Mouse (Mus musculus): Measurements from ENCODE around the gene Stx7.

Gene Stx7

GRCm38 (mm10) chr10:24167978-24168583 is 19.0 kb downstream of the Stx7 start:
- DNase-seq (ENCODE audit: low spot score): no peak

GRCm38 (mm10) chr10:24168854-24169253 is 19.8 kb downstream of the Stx7 start:
- no peak for DNase-seq (ENCODE audit: low spot score)

GRCm38 (mm10) chr10:24171906-24172459 is 22.9 kb downstream of the Stx7 start:
- no peak for DNase-seq (ENCODE audit: low spot score)

GRCm38 (mm10) chr10:24173210-24174001 is 24.3 kb downstream of the Stx7 start:
- peak; percentile 83 for DNase-seq (ENCODE audit: low spot score)

GRCm38 (mm10) chr10:24190392-24190791 is 41.3 kb downstream of the Stx7 start:
- DNase-seq (ENCODE audit: low spot score): peak; percentile 20

- no peak for DNase-seq (ENCODE audit: low spot score)
Observed at GRCm38 (mm10) chr10:24191977-24192376, 42.9 kb downstream of the Stx7 start.

- no peak for DNase-seq (ENCODE audit: low spot score)
Observed at GRCm38 (mm10) chr10:24199303-24199702, 50.2 kb downstream of the Stx7 start.

GRCm38 (mm10) chr10:24200099-24200498 is 51.0 kb downstream of the Stx7 start:
- no peak for DNase-seq (ENCODE audit: low spot score)

GRCm38 (mm10) chr10:24210075-24210474 is 61.0 kb downstream of the Stx7 start:
- DNase-seq (ENCODE audit: low spot score): no peak

- DNase-seq (ENCODE audit: low spot score): no peak
Observed at GRCm38 (mm10) chr10:24213297-24213696, 64.2 kb downstream of the Stx7 start.

GRCm38 (mm10) chr10:24217558-24218268 is 68.6 kb downstream of the Stx7 start:
- DNase-seq (ENCODE audit: low spot score): no peak

- no peak for DNase-seq (ENCODE audit: low spot score)
Observed at GRCm38 (mm10) chr10:24220931-24221330, 71.8 kb downstream of the Stx7 start.

GRCm38 (mm10) chr10:24222911-24223310 is 73.8 kb downstream of the Stx7 start:
- DNase-seq (ENCODE audit: low spot score): no peak

GRCm38 (mm10) chr10:24223449-24224143 is 74.5 kb downstream of the Stx7 start, which contains the start of gene Moxd1:
TSS of gene Moxd1 (plus strand) at chr10:24223517.
- DNase-seq (ENCODE audit: low spot score): peak; percentile 46

- no peak for DNase-seq (ENCODE audit: low spot score)
Observed at GRCm38 (mm10) chr10:24224591-24224990, 75.5 kb downstream of the Stx7 start.

- no peak for DNase-seq (ENCODE audit: low spot score)
Observed at GRCm38 (mm10) chr10:24228318-24229183, 79.4 kb downstream of the Stx7 start.

- no peak for DNase-seq (ENCODE audit: low spot score)
Observed at GRCm38 (mm10) chr10:24232281-24232680, 83.2 kb downstream of the Stx7 start.

GRCm38 (mm10) chr10:24235426-24236283 is 86.6 kb downstream of the Stx7 start:
- DNase-seq (ENCODE audit: low spot score): no peak
